Mouse (Mus musculus): ENCODE measurements around the gene Olfr1262. TPM values are rescaled to one million over a fixed set of nuclear protein-coding genes. Genes with fewer than 3 reads are reported as not detected.

Gene Olfr1262
- polyA plus RNA-seq (2012; rRNA removed; ENCODE audit: low replicate concordance), result not detected in 2 replicates

GRCm38 (mm10) chr2:89999845-90000244 lies at the start of gene Olfr1262:
Olfr1262 (plus strand) TSS chr2:90000145.

GRCm38 (mm10) chr2:89974184-89974583 lies 25.8 kb upstream of the Olfr1262 start, which contains the start of gene Olfr1260:
Olfr1260 (plus strand) TSS chr2:89974340.

GRCm38 (mm10) chr2:89990921-89991320 lies 9.0 kb upstream of the Olfr1262 start, which contains the start of gene Olfr1261:
Olfr1261 (plus strand) TSS chr2:89991221.

GRCm38 (mm10) chr2:90011831-90012230 lies 11.9 kb downstream of the Olfr1262 start, which contains the start of gene Olfr1263:
Olfr1263 (plus strand) TSS chr2:90012131.

GRCm38 (mm10) chr2:90025477-90025876 lies 25.5 kb downstream of the Olfr1262 start, which contains the start of gene Olfr1264:
Olfr1264 (minus strand) TSS chr2:90025577.

GRCm38 (mm10) chr2:90035037-90035436 lies 35.1 kb downstream of the Olfr1262 start, which contains the start of gene Olfr1265:
Olfr1265 (plus strand) TSS chr2:90035337.

Other genes with a start within 250 kb of the Olfr1262 start
- not detected in 2 replicates for gene Olfr1253, start 243.1 kb upstream of the Olfr1262 start, polyA plus RNA-seq (2012; rRNA removed; ENCODE audit: low replicate concordance)
- not detected in 2 replicates for gene Olfr1254, start 206.5 kb upstream of the Olfr1262 start, polyA plus RNA-seq (2012; rRNA removed; ENCODE audit: low replicate concordance)
- gene Olfr1255, start 188.1 kb upstream of the Olfr1262 start, polyA plus RNA-seq (2012; rRNA removed; ENCODE audit: low replicate concordance), result not detected in 2 replicates
- gene Olfr1256, start 158.6 kb upstream of the Olfr1262 start, polyA plus RNA-seq (2012; rRNA removed; ENCODE audit: low replicate concordance), result not detected in 2 replicates
- gene Olfr48, start 151.9 kb upstream of the Olfr1262 start, polyA plus RNA-seq (2012; rRNA removed; ENCODE audit: low replicate concordance), result not detected in 2 replicates
- not detected in 2 replicates for gene Olfr1257, start 121.7 kb upstream of the Olfr1262 start, polyA plus RNA-seq (2012; rRNA removed; ENCODE audit: low replicate concordance)
- not detected in 2 replicates for gene Olfr1258, start 72.8 kb upstream of the Olfr1262 start, polyA plus RNA-seq (2012; rRNA removed; ENCODE audit: low replicate concordance)
- 0.54 TPM in 1 of 2 replicates, not detected in the other for gene Olfr1259, start 51.5 kb upstream of the Olfr1262 start, polyA plus RNA-seq (2012; rRNA removed; ENCODE audit: low replicate concordance)
- gene Olfr1260, start 25.8 kb upstream of the Olfr1262 start, polyA plus RNA-seq (2012; rRNA removed; ENCODE audit: low replicate concordance), result not detected in 2 replicates
- gene Olfr1261, start 8.9 kb upstream of the Olfr1262 start, polyA plus RNA-seq (2012; rRNA removed; ENCODE audit: low replicate concordance), result not detected in 2 replicates
- not detected in 2 replicates for gene Olfr1263, start 12.0 kb downstream of the Olfr1262 start, polyA plus RNA-seq (2012; rRNA removed; ENCODE audit: low replicate concordance)
- gene Olfr1264, start 25.4 kb downstream of the Olfr1262 start, polyA plus RNA-seq (2012; rRNA removed; ENCODE audit: low replicate concordance), result not detected in 2 replicates
- gene Olfr1265, start 35.2 kb downstream of the Olfr1262 start, polyA plus RNA-seq (2012; rRNA removed; ENCODE audit: low replicate concordance), result not detected in 2 replicates
- not detected in 2 replicates for gene Olfr140, start 63.4 kb downstream of the Olfr1262 start, polyA plus RNA-seq (2012; rRNA removed; ENCODE audit: low replicate concordance)
- not detected in 2 replicates for gene Olfr1269, start 121.3 kb downstream of the Olfr1262 start, polyA plus RNA-seq (2012; rRNA removed; ENCODE audit: low replicate concordance)
- not detected in 2 replicates for gene Olfr32, start 142.2 kb downstream of the Olfr1262 start, polyA plus RNA-seq (2012; rRNA removed; ENCODE audit: low replicate concordance)
- not detected in 2 replicates for gene Olfr1270, start 152.9 kb downstream of the Olfr1262 start, polyA plus RNA-seq (2012; rRNA removed; ENCODE audit: low replicate concordance)
- not detected in 2 replicates for gene Olfr1506, start 224.3 kb downstream of the Olfr1262 start, polyA plus RNA-seq (2012; rRNA removed; ENCODE audit: low replicate concordance)

All from subcutaneous adipose tissue, adult 2 months (tissue).